Mouse (Mus musculus) heart, embryonic 15.5 days (tissue): ENCODE measurements around the gene Zfp770. TPM values are rescaled to one million over a fixed set of nuclear protein-coding genes. Genes with fewer than 3 reads are reported as not detected.

Experiments used
- ATAC-seq: fragments of 200-750 bp; cut with Nextera tagmentation; replicated peaks from 2 replicates; pipeline ENCODE4 v1.8.0; 2017; ENCODE audit warnings: low read depth, moderate TSS enrichment; ENCODE audit not compliant: insufficient number of reproducible peaks, insufficient read depth, low FRiP score
- H3K27ac ChIP-seq: fragments of 300-500 bp; sonication (generic); 2 replicates; pipeline ENCODE4 v1.5.1; 2015; ENCODE audit warnings: mild to moderate bottlenecking, inconsistent platforms
- H3K27me3 ChIP-seq: fragments of 300-500 bp; sonication (generic); 2 replicates; pipeline ENCODE4 v1.6.1; 2015; ENCODE audit warnings: inconsistent platforms
- H3K36me3 ChIP-seq: fragments of 300-500 bp; sonication (generic); 2 replicates; pipeline ENCODE4 v1.6.1; 2015; ENCODE audit warnings: mild to moderate bottlenecking, inconsistent platforms
- H3K4me1 ChIP-seq: fragments of 300-500 bp; sonication (generic); replicated peaks from 2 replicates; pipeline ENCODE4 v1.6.1; 2015; ENCODE audit warnings: inconsistent platforms
- H3K4me2 ChIP-seq: fragments of 300-500 bp; sonication (generic); 2 replicates; pipeline ENCODE4 v1.6.1; 2015; ENCODE audit warnings: inconsistent platforms, mild to moderate bottlenecking, moderate library complexity
- H3K4me3 ChIP-seq: fragments of 300-500 bp; sonication (generic); 2 replicates; pipeline ENCODE4 v1.5.1; 2015; ENCODE audit warnings: mild to moderate bottlenecking, inconsistent platforms
- H3K9ac ChIP-seq: fragments of 300-500 bp; sonication (generic); 2 replicates; pipeline ENCODE4 v1.6.1; 2015; ENCODE audit warnings: mild to moderate bottlenecking, inconsistent platforms
- H3K9me3 ChIP-seq: fragments of 300-500 bp; sonication (generic); replicated peaks from 2 replicates; pipeline ENCODE4 v1.6.1; 2016; ENCODE audit warnings: inconsistent platforms
- WGBS: fragments of 180-500 bp; shearing (Covaris S2); methylation state at CpG from one replicate; pipeline ENCODE4 v1.1.7; 2015; ENCODE audit warnings: mixed read lengths; 5-methylcytosine and 5-hydroxymethylcytosine counted together
- microRNA-seq: library from miRNA; unstranded; fragments of <30 nt; microRNA quantifications from one replicate; pipeline ENCODE4, GENCODE M21; 2016
- polyA plus RNA-seq: library from polyadenylated mRNA; unstranded; fragments of >200 nt; fragmentation: Nextera tagmentation; extraction: Ambion mirVana; gene quantifications from 2 replicates; pipeline ENCODE4 v1.2.1, GENCODE M21; 2015

Gene Zfp770
- polyA plus RNA-seq, 1 experiment from 2014 or later, result 3.4 TPM

DNA sequence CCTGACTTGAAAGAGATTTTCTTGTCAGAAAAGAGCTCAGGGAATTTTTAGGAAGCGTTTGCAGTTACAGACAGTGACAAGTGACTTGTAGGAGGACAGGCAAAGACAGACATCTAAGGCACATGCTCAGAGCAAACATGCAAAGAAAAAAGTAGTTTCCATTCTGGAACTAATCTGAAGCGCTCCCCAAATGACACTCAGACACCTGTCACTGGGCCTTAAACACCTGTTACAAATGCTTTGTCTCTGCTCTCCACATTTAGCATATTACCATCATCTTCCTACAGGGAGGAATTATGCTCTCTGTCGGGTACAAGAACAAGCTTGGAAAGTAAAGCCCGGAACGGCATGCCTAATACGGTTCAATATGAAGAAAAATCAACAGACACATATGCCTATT, 57.4 kb downstream of the Zfp770 start:
- Histone ChIP-seq H3K4me1 (no peaks in the 10 kb centered on the region), H3K9me3 (no peaks in the 10 kb centered on the region), H3K27me3 (no peaks in the 10 kb centered on the region), H3K9ac (no peak overlapping the region), H3K36me3 (peaks cover 65% of the 10 kb centered on the region), H3K4me3 (no peak overlapping the region), H3K4me2 (no peak overlapping the region), H3K27ac (no peak overlapping the region)
- 88% methylated on average over 6 of the region's 6 CpGs for WGBS
- ATAC-seq, result no peak

Small RNA genes within 50 kb of the gene (microRNA-seq; reads per million reads assigned to microRNA genes)
- not detected for gene Mir7002

Other genes starting within 250 kb of the Zfp770 start
- 0.06 and 0.51 TPM in 2 replicates for gene Gjd2, start 187.8 kb downstream of the Zfp770 start, polyA plus RNA-seq
- 11,796 and 13,111 TPM in 2 replicates for gene Actc1, start 147.9 kb downstream of the Zfp770 start, polyA plus RNA-seq
- 22.9 and 24.4 TPM in 2 replicates for gene Aqr, start 14.4 kb downstream of the Zfp770 start, polyA plus RNA-seq